Mouse (Mus musculus): Measurements from ENCODE around the gene Gm42420.

DNA sequence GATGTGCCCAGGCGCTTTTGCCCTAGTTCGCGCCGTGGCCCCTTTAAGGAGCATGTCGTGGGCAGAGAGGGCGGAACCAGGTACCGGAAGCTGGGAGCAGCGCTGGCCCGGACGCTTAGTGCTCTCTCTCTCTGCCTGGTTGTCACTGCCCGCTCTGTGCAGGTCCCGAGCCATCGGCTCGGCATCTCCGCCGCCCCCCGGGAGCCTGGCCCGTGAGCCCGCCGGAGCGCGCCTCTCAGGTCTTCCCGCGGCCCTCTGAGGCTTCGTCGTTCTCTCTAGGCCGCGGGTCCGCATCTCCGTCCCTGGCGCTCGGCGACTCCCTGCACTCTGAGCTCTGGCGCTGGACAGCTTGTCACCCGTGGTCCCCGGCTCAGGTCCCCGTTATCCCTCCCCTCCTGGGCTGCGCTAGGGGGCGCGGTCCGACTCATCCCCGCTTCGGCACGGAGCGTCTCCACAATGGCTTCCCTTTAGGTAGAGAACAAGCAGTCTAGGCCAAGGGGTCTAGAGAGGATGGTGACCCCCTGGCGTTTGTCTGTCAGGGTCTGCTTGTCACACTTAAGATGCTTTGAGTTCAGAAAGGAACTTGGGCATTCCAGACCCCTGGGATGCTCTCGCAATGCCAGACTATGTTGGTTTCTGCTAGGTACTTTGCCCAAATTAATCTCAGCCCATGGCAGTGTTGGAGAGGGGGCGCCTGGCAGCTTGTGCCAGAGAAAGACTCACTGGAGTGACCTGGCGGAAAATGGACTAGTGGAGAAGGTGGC lies 11.6 kb upstream of the Gm42420 start, which contains the start of gene Adck2:
- TF ChIP-seq GATA1 (IDR thresholded peaks at IDR 0.05; ENCODE audit: borderline replicate concordance, low read length) (no peak), CTCF (IDR thresholded peaks at IDR 0.05; ENCODE audit: low read depth, low read length) (no peak)
